Mouse (Mus musculus): ENCODE measurements around the gene Fermt3.
"Not testable (repeated sequence)": the region's sequence is repeated elsewhere in the genome, so short reads cannot be mapped to it uniquely, and the experiment has no call there.

Fermt3 gene

DNA sequence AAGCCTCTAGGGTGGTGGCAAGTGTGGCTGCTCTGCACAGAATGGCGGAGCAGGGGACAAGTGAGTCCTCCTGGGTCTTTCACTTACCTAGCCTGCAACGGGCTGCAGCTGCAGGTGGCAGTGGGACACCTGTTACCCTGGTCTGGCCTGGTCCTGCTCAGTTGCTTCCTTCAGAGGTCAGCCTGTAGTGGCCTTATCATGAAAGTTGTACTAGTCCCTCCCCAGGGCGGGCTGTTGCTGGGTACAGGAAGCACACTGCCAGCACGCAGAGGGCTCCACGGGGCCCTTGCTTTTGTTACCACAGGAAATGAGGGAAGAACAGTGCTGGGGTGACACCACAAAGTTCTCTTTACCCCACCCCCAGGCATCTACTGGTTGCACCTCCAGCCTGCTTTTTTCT lies at the start of gene Fermt3:
Gene Fermt3, minus strand, starts transcription at position 279 of the 400 bp plus-strand sequence.
- DNase-seq (ENCODE audit: low spot score) = no peak

GRCm38 (mm10) chr19:7068136-7068535 lies 48.9 kb upstream of the Fermt3 start:
- peak; percentile 80 for DNase-seq (ENCODE audit: low spot score)

DNA sequence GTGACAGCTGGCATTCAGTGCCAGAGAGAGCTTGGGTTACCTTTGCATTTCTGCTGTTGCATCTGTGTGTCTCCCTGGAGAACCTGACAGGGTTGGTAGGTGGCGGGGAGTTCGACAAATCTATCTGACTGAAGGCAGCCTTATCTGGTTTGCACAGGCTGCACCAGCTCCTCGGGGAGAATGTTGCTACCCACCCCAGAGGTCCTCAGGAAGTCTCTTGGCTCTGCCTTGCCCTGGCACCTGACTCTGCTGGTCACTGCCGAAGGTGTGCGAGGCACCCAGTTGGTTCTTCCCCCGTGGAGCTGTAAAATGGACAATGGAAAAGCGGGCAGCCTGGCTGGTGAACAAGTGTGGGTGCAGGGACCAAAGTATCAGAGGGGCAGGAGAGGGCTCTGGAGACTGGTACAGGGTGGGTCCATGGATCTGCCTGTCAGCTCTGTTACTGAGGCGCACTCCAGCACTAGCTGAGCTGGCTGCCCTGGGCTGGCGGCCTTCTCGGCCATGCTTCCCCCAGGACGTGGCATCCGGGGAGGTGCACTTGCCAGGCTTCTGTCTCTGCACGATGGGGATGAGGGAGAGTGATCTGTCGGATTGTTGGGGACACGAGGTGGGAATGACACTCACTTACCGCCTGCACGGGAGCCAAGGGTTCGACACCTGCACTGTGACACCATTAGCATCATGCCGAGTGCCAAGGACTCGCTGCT lies 48.2 kb upstream of the Fermt3 start:
- DNase-seq (ENCODE audit: low spot score) = no peak

DNA sequence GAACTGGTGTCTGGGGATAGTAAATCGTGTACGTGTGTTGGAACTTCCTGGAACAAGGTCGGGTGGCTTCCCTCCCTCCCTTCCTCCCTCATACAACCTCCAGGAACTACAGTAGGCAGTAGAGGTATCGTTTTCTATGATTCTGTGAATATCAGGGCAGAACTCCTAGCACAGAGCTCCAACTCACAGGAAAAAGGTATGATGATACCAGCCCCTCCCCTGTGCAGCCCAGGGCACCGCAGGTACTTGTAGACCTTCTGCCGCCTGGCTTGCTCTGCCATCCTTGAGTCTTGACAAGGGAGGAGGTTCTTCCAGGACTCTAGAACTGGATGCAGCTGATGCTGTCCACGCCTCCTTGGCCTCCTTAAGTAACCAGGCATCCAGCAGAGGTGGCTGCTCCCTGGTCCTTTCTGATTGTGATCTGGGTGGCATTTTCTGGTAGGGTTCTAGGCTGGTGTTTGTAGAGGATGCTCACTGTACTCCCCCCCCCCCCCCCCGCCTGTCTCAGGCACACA lies 47.6 kb upstream of the Fermt3 start:
- no peak for DNase-seq (ENCODE audit: low spot score)

DNA sequence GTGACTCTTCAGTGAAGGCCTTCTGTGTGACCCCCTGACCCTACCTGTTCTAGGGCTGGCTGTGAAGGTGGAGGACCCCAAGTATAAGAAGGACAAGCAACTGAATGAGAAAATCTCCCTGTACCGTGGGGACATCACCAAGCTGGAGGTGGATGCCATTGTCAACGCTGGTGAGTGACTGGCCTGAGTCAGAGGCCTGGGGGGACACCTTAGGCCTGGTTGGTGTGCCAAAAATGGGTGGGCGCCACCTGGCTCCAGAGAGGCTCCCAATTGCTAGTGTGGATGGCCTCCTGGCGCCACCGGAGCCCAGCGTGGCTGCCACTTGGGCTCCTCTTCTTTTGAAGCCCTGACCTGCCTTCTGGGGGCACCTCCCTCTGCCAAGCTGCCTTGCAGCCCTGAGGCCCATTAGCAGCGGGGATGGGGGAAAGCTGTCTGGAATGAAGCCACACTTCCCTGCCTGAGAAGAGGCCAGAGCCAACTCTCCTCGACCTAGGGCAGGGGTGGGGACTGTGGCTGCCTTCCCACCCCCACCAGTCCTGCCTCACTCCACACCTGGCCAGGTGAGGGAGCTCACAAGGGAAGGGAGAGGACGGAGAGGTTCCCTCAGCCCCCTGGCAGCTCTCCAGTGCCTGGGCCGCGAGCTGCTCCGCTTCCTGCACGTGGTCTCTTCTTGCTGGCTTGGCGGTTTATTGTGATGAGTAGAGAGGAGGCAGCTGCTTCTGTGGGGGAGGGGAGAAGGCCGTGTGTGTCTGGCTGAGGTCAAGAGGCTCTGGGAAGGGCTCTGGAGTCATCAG lies 47.0 kb upstream of the Fermt3 start:
- no peak for DNase-seq (ENCODE audit: low spot score)

- peak; percentile 70 for DNase-seq (ENCODE audit: low spot score)
These were observed 45.3 kb upstream of the Fermt3 start for GRCm38 (mm10) chr19:7064571-7064970.

- DNase-seq (ENCODE audit: low spot score) = no peak
These were observed 43.6 kb upstream of the Fermt3 start for GRCm38 (mm10) chr19:7062916-7063315.

DNA sequence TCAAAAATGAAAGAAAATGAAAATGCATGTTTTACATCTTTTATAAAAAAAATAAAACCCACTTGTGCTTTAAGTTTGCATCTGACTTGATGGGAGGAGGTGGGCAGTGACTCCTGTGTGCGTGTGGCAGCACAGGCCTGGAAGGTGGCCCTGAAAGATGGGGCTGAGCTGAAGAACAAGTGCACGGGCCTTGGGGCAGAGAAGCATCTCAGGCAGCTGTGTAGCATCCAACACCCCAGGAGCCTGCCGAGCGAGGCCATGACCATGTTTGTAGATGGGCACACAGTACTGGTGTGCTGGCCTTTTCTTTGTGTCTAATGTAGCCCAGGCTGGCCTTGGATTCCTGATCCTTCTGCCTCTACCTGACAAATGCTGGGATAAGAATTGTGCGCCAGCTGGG lies 42.8 kb upstream of the Fermt3 start:
- no peak for DNase-seq (ENCODE audit: low spot score)

DNA sequence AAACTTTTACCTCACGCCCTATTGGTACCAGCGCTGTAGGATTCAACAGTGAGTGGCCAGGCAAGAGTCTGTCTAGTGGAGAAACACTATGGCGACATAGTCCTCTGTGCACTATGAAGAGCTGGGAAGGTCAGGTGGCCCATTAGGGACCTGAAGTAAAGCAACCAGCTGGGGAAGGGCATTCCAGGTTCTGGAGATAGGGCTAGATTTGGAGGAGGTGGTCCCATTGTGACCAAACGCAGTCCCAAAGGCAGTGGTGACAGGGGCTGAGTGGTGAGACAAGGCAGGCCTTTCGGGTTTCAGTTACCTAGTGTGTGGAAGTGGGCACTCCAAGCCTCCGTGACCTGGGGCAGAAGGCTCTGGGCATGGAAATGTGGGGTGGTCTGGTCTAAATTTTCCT lies 39.3 kb upstream of the Fermt3 start:
- no peak for DNase-seq (ENCODE audit: low spot score)

- DNase-seq (ENCODE audit: low spot score) = peak; percentile 57
These were observed 38.5 kb upstream of the Fermt3 start for GRCm38 (mm10) chr19:7057722-7058207.

GRCm38 (mm10) chr19:7057126-7057721 lies 38.0 kb upstream of the Fermt3 start:
- DNase-seq (ENCODE audit: low spot score) = no peak

- DNase-seq (ENCODE audit: low spot score) = no peak
These were observed 37.2 kb upstream of the Fermt3 start, which contains the start of gene Macrod1 for GRCm38 (mm10) chr19:7056248-7057087. Macrod1 (plus strand) TSS chr19:7056810.

GRCm38 (mm10) chr19:7055173-7055572 lies 35.9 kb upstream of the Fermt3 start:
- DNase-seq (ENCODE audit: low spot score) = no peak

DNA sequence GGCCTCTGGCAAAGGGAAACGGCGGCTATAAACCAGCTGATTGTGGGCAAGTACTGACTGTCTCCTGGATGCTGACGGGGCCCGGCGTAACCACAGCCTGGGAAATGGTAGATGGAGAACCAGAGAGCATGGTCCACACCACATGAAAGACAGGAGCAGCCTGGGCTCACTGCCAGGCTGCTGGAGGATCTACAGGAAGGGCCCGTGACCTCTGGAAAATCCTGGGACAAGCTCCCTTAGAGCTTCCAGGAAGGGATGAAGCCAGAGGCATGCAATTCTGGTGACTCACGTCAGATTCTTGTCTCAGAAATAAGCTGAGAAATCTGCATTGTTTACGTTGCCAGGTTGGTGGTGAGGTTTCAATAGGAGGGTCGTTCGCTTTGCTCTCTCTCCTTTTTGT lies 35.5 kb upstream of the Fermt3 start:
- DNase-seq (ENCODE audit: low spot score) = no peak

GRCm38 (mm10) chr19:7053382-7053781 lies 34.1 kb upstream of the Fermt3 start:
- not testable (repeated sequence) for DNase-seq (ENCODE audit: low spot score)

- DNase-seq (ENCODE audit: low spot score) = no peak
These were observed 25.4 kb upstream of the Fermt3 start for GRCm38 (mm10) chr19:7044706-7045105.

GRCm38 (mm10) chr19:7044279-7044678 lies 25.0 kb upstream of the Fermt3 start:
- DNase-seq (ENCODE audit: low spot score) = no peak

DNA sequence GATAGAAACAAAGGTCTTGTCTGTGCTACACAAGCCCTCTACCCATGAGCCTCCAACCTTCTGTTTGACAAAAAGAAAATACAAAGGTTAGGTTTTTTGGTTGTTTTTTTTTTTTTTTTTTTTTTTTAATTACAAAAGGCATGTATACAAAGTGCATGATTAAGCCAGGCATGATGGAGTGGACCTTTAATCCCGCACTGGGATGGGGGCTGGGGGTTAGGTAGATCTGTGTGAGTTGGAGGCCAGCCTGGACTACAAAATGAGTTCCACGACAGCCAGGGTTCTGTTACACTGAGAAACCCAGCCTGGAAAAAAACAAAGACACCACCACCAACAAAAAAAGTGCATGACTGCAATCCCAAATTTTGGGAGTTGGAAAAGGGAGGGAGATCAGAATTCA lies 21.9 kb upstream of the Fermt3 start:
- no peak for DNase-seq (ENCODE audit: low spot score)

DNA sequence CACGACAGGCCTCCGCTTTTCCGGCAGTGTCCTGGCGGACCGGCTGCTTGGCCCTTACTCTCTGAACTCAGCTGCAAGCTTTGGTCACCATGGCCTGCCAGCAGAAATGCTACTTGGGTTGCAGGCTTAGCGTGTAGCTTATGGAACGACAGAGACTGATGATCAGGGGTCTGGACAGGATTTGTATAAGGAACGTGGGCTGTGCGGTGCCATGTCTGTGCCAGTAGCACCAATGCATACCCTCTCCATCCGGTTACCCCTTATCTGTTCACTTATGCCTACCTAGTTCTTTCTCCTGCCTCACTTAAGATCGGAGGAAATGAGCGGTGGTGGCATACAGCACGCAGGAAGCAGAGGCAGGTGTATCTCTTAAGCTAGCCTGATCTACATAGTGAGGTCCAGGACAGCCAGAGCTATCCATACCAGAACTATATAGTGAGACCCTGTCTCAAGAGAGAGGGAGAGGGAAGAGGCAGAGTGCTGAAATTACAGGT lies 21.4 kb upstream of the Fermt3 start:
- no peak for DNase-seq (ENCODE audit: low spot score)

GRCm38 (mm10) chr19:7039841-7040636 lies 20.8 kb upstream of the Fermt3 start, which contains the start of gene Stip1:
Stip1 (minus strand) TSS chr19:7039967.
- peak; percentile 89 for DNase-seq (ENCODE audit: low spot score)
